Mouse (Mus musculus) neural tube, embryonic 11.5 days (tissue): ENCODE data around the gene Apom. TPM values are rescaled to one million over a fixed set of nuclear protein-coding genes. Genes with fewer than 3 reads are reported as not detected.

Source experiments
- ATAC-seq: fragments of 200-750 bp; cut with Nextera tagmentation; 2 replicates; pipeline ENCODE4 v1.8.0; 2017; ENCODE audit warnings: moderate number of reproducible peaks, mild to moderate bottlenecking, moderate TSS enrichment, moderate library complexity; ENCODE audit not compliant: insufficient read depth, low FRiP score, low TSS enrichment
- DNase-seq: peaks from one replicate; pipeline ENCODE4 v3.0.0-alpha.2; 2015; ENCODE audit warnings: low spot score
- H3K27ac ChIP-seq: fragments of 300-500 bp; sonication (generic); 2 replicates; pipeline ENCODE4 v1.5.1; 2014; ENCODE audit warnings: low read depth, mild to moderate bottlenecking, low read length
- H3K27me3 ChIP-seq: fragments of 300-500 bp; sonication (generic); 2 replicates; pipeline ENCODE4 v1.6.1; 2014; ENCODE audit warnings: mild to moderate bottlenecking, low read length, mixed read lengths; ENCODE audit not compliant: control insufficient read depth, insufficient read depth
- H3K36me3 ChIP-seq: fragments of 300-500 bp; sonication (generic); 2 replicates; pipeline ENCODE4 v1.6.1; 2014; ENCODE audit warnings: mild to moderate bottlenecking, low read length, moderate library complexity, mixed read lengths; ENCODE audit not compliant: control insufficient read depth, insufficient read depth
- H3K4me1 ChIP-seq: fragments of 300-500 bp; sonication (generic); 2 replicates; pipeline ENCODE4 v1.6.1; 2014; ENCODE audit warnings: low read length, mixed read lengths; ENCODE audit not compliant: control insufficient read depth, insufficient read depth
- H3K4me2 ChIP-seq: fragments of 300-500 bp; sonication (generic); 2 replicates; pipeline ENCODE4 v1.6.1; 2014; ENCODE audit warnings: low read depth, mild to moderate bottlenecking, moderate library complexity
- H3K4me3 ChIP-seq: fragments of 300-500 bp; sonication (generic); 2 replicates; pipeline ENCODE4 v1.5.1; 2014; ENCODE audit warnings: low read depth, low read length
- H3K9ac ChIP-seq: fragments of 300-500 bp; sonication (generic); 2 replicates; pipeline ENCODE4 v1.6.1; 2014; ENCODE audit warnings: mild to moderate bottlenecking, low read length
- H3K9me3 ChIP-seq: fragments of 300-500 bp; sonication (generic); 2 replicates; pipeline ENCODE4 v1.6.1; 2016; ENCODE audit warnings: low read length; ENCODE audit not compliant: control insufficient read depth
- WGBS: fragments of 180-500 bp; shearing (Covaris S2); extraction: QIAGEN DNeasy Blood & Tissue Kit; methylation state at CpG from one replicate; pipeline ENCODE4 v1.1.7; 2014; 5-methylcytosine and 5-hydroxymethylcytosine counted together
- polyA plus RNA-seq: library from polyadenylated mRNA; unstranded; fragments of >200 nt; fragmentation: Nextera tagmentation; extraction: Ambion mirVana; gene quantifications from 2 replicates; pipeline ENCODE4 v1.2.1, GENCODE M21; 2014

Apom gene
- polyA plus RNA-seq, 1 experiment from 2014 or later = 0.93 TPM

- no peaks in the 10 kb centered on the region for H3K9me3 ChIP-seq
- no peak overlapping the region for H3K9ac ChIP-seq
- H3K4me2 ChIP-seq = no peak overlapping the region
- no peaks in the 10 kb centered on the region for H3K27me3 ChIP-seq
- DNase-seq = no peak
- no peak overlapping the region for H3K27ac ChIP-seq
- WGBS = 62% methylated on average over 6 of the region's 6 CpGs
- ATAC-seq = no peak
- no peak overlapping the region for H3K4me3 ChIP-seq
- H3K4me1 ChIP-seq = peaks cover 9% of the 10 kb centered on the region
- H3K36me3 ChIP-seq = no peaks in the 10 kb centered on the region
Observed at GRCm38 (mm10) chr17:35080248-35080647, 51.6 kb downstream of the Apom start.

GRCm38 (mm10) chr17:35079778-35080177 is 52.1 kb downstream of the Apom start:
- H3K27me3 ChIP-seq = no peaks in the 10 kb centered on the region
- WGBS = 75% methylated on average over 9 of the region's 9 CpGs
- no peak for DNase-seq
- no peak overlapping the region for H3K4me3 ChIP-seq
- ATAC-seq = no peak
- H3K36me3 ChIP-seq = no peaks in the 10 kb centered on the region
- peaks cover 9% of the 10 kb centered on the region for H3K4me1 ChIP-seq
- no peak overlapping the region for H3K9ac ChIP-seq
- H3K27ac ChIP-seq = no peak overlapping the region
- H3K9me3 ChIP-seq = no peaks in the 10 kb centered on the region
- no peak overlapping the region for H3K4me2 ChIP-seq

Other genes starting within 250 kb of the Apom start
- gene C2, start 233.8 kb downstream of the Apom start, polyA plus RNA-seq = 0.57 and 0.86 TPM in 2 replicates
- 62.7 and 70.3 TPM in 2 replicates for gene Ehmt2, start 233.6 kb downstream of the Apom start, polyA plus RNA-seq
- not detected in 2 replicates for gene Slc44a4, start 217.6 kb downstream of the Apom start, polyA plus RNA-seq
- gene Neu1, start 200.8 kb downstream of the Apom start, polyA plus RNA-seq = 16.4 and 16.8 TPM in 2 replicates
- gene Hspa1b, start 172.8 kb downstream of the Apom start, polyA plus RNA-seq = 0.13 and 0.37 TPM in 2 replicates
- gene Gm20481, start 162.1 kb downstream of the Apom start, polyA plus RNA-seq = not detected in 2 replicates
- 1.1 and 1.9 TPM in 2 replicates for gene Hspa1a, start 159.9 kb downstream of the Apom start, polyA plus RNA-seq
- 1.8 and 2.0 TPM in 2 replicates for gene Hspa1l, start 159.3 kb downstream of the Apom start, polyA plus RNA-seq
- gene Lsm2, start 150.2 kb downstream of the Apom start, polyA plus RNA-seq = 209 and 211 TPM in 2 replicates
- gene Vars, start 131.1 kb downstream of the Apom start, polyA plus RNA-seq = 109 and 114 TPM in 2 replicates
- 0.08 TPM in 1 of 2 replicates, not detected in the other for gene Vwa7, start 115.5 kb downstream of the Apom start, polyA plus RNA-seq
- gene Sapcd1, start 104.0 kb downstream of the Apom start, polyA plus RNA-seq = 3.9 and 5.2 TPM in 2 replicates
- gene Msh5, start 85.3 kb downstream of the Apom start, polyA plus RNA-seq = 4.1 and 6.2 TPM in 2 replicates
- gene Clic1, start 82.1 kb downstream of the Apom start, polyA plus RNA-seq = 82.8 and 89.7 TPM in 2 replicates
- 638 and 659 TPM in 2 replicates for gene Ddah2, start 73.0 kb downstream of the Apom start, polyA plus RNA-seq
- gene Ly6g6c, start 66.7 kb downstream of the Apom start, polyA plus RNA-seq = 0.43 TPM in 1 of 2 replicates, not detected in the other
- gene Mpig6b, start 65.9 kb downstream of the Apom start, polyA plus RNA-seq = 1.5 and 2.0 TPM in 2 replicates
- 0.39 and 0.46 TPM in 2 replicates for gene Ly6g6e, start 55.1 kb downstream of the Apom start, polyA plus RNA-seq
- gene Ly6g6d, start 54.0 kb downstream of the Apom start, polyA plus RNA-seq = 1.0 and 3.2 TPM in 2 replicates
- 1.3 and 1.4 TPM in 2 replicates for gene Ly6g6f, start 46.4 kb downstream of the Apom start, polyA plus RNA-seq
- gene Abhd16a, start 42.8 kb downstream of the Apom start, polyA plus RNA-seq = 50.5 and 59.9 TPM in 2 replicates
- gene Ly6g5c, start 23.8 kb downstream of the Apom start, polyA plus RNA-seq = not detected in 2 replicates
- 0.45 and 0.78 TPM in 2 replicates for gene Ly6g5b, start 16.6 kb downstream of the Apom start, polyA plus RNA-seq
- 26.1 and 28.9 TPM in 2 replicates for gene Gpank1, start 10.6 kb downstream of the Apom start, polyA plus RNA-seq
- 303 and 319 TPM in 2 replicates for gene Csnk2b, start 10.0 kb downstream of the Apom start, polyA plus RNA-seq
- gene D17H6S53E, start 5.7 kb downstream of the Apom start, polyA plus RNA-seq = 7.0 and 7.6 TPM in 2 replicates
- gene Bag6, start 3.1 kb upstream of the Apom start, polyA plus RNA-seq = 99.4 and 105 TPM in 2 replicates
- gene Prrc2a, start 32.8 kb upstream of the Apom start, polyA plus RNA-seq = 185 and 194 TPM in 2 replicates
- gene Aif1, start 44.0 kb upstream of the Apom start, polyA plus RNA-seq = 4.1 and 6.7 TPM in 2 replicates
- 5.8 and 9.1 TPM in 2 replicates for gene Lst1, start 56.4 kb upstream of the Apom start, polyA plus RNA-seq
- gene Ltb, start 62.4 kb upstream of the Apom start, polyA plus RNA-seq = 0.27 TPM in 1 of 2 replicates, not detected in the other
- 0.16 TPM in 1 of 2 replicates, not detected in the other for gene Tnf, start 70.0 kb upstream of the Apom start, polyA plus RNA-seq
- gene Lta, start 73.3 kb upstream of the Apom start, polyA plus RNA-seq = 0.28 TPM in 1 of 2 replicates, not detected in the other
- gene Gm16181, start 88.8 kb upstream of the Apom start, polyA plus RNA-seq = 0.50 TPM in 1 of 2 replicates, not detected in the other
- gene Atp6v1g2, start 101.6 kb upstream of the Apom start, polyA plus RNA-seq = 14.1 and 16.8 TPM in 2 replicates
- gene Nfkbil1, start 103.7 kb upstream of the Apom start, polyA plus RNA-seq = 4.7 and 5.0 TPM in 2 replicates
- 634 and 672 TPM in 2 replicates for gene Ddx39b, start 109.7 kb upstream of the Apom start, polyA plus RNA-seq
- gene H2-D1, start 130.7 kb upstream of the Apom start, polyA plus RNA-seq = 47.9 and 56.5 TPM in 2 replicates
- gene H2-Q1, start 188.4 kb upstream of the Apom start, polyA plus RNA-seq = not detected in 2 replicates
- 1.3 TPM in 1 of 2 replicates, not detected in the other for gene H2-Q2, start 210.2 kb upstream of the Apom start, polyA plus RNA-seq
- gene H2-Q4, start 247.6 kb upstream of the Apom start, polyA plus RNA-seq = 1.6 and 2.3 TPM in 2 replicates